Comparison of ENCODE assay signal across 10 mouse cellular contexts in the genomic region with DNA sequence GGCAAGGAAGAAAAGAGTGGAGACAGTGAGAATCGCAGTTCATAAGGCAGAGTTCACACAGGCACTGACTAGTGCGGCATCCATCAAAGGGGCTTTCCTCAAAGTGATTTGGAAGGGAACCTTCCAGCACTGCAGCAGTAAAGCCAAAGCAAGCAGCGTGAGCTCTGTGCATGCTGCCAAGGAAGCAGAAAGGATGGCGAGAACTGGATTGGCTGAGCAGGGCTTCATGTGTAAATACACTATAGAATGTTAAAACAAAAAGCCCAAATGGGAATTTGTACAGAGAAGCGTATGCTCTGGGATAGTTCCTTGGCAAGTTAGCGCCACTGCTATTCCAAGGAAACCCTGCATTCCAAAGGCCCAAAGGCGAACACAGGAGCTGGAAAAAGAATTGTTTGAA.
DNase-seq lines count a peak whose midpoint lies in the region; ATAC-seq and TF ChIP-seq lines count a peak whose summit lies in the region.
"Had no signal": no experiment of that assay in that cellular context is flagged by ENCODE, and none has a peak within 500 bp of the region (broad histone marks: within the 10 kb centered on the region; RNA-seq: fewer than 3 reads in every experiment).

No protein-coding gene starts in this region.

- H3K4me2 ChIP-seq in hindbrain, embryonic 14.5 days (replicated peaks) = no peak overlapping the region
- no peak overlapping the region for H3K4me2 ChIP-seq in hindbrain, embryonic 12.5 days (replicated peaks)
- no peak overlapping the region for H3K4me2 ChIP-seq in forebrain, postnatal 0 days (ENCODE audit: low read depth)
- H3K4me2 ChIP-seq in midbrain, embryonic 16.5 days (ENCODE audit: low read length) = no peak overlapping the region
- H3K4me2 ChIP-seq: liver, embryonic 13.5 days had no signal

- no peak for TF ChIP-seq CTCF in lung, adult 2 months (IDR thresholded peaks at IDR 0.05; ENCODE audit: insufficient read depth, low read length)
- TF ChIP-seq CTCF in forebrain, postnatal 0 days (IDR thresholded peaks at IDR 0.05; ENCODE audit: low read depth) = no peak

- H3K4me1 ChIP-seq in hindbrain, embryonic 14.5 days (replicated peaks; ENCODE audit: control insufficient read depth, insufficient read depth, low read length) = no peaks in the 10 kb centered on the region
- H3K4me1 ChIP-seq in hindbrain, embryonic 12.5 days = no peaks in the 10 kb centered on the region
- no peaks in the 10 kb centered on the region; the same call in 1 of the 2 replicates for H3K4me1 ChIP-seq in lung, adult 2 months (ENCODE audit: control insufficient read depth, insufficient read depth, low read length)
- H3K4me1 ChIP-seq in forebrain, postnatal 0 days (ENCODE audit: insufficient read depth) = peaks cover 3% of the 10 kb centered on the region; the same call in 1 of the 2 replicates
- 0 out of 2 replicates have a peak, but pooled peaks cover 2% of the 10 kb centered on the region for H3K4me1 ChIP-seq in midbrain, embryonic 16.5 days (ENCODE audit: control insufficient read depth, insufficient read depth, low read length)
- H3K4me1 ChIP-seq: liver, embryonic 13.5 days had no signal

- no peaks in the 10 kb centered on the region for H3K9me3 ChIP-seq in hindbrain, embryonic 14.5 days (ENCODE audit: control insufficient read depth, low read length)
- H3K9me3 ChIP-seq in hindbrain, embryonic 12.5 days (replicated peaks) = no peaks in the 10 kb centered on the region
- H3K9me3 ChIP-seq in forebrain, postnatal 0 days (ENCODE audit: low read length) = no peaks in the 10 kb centered on the region
- no peaks in the 10 kb centered on the region for H3K9me3 ChIP-seq in midbrain, embryonic 16.5 days (replicated peaks; ENCODE audit: control insufficient read depth, low read length, poor library complexity, severe bottlenecking)
- H3K9me3 ChIP-seq: liver, embryonic 13.5 days had no signal

- no peak overlapping the region for H3K4me3 ChIP-seq in hindbrain, embryonic 14.5 days (replicated peaks; ENCODE audit: low read length)
- H3K4me3 ChIP-seq in hindbrain, embryonic 12.5 days = no peak overlapping the region
- no peak overlapping the region for H3K4me3 ChIP-seq in lung, adult 2 months (replicated peaks; ENCODE audit: extremely low read depth, low read depth, low read length)
- H3K4me3 ChIP-seq in forebrain, postnatal 0 days (ENCODE audit: low read depth, low read length) = no peak overlapping the region
- no peak overlapping the region for H3K4me3 ChIP-seq in midbrain, embryonic 16.5 days (ENCODE audit: low read depth, low read length)
- H3K4me3 ChIP-seq: liver, embryonic 13.5 days had no signal

- no peaks in the 10 kb centered on the region for H3K27me3 ChIP-seq in hindbrain, embryonic 14.5 days (ENCODE audit: control insufficient read depth, insufficient read depth, low read length)
- no peaks in the 10 kb centered on the region for H3K27me3 ChIP-seq in hindbrain, embryonic 12.5 days
- H3K27me3 ChIP-seq in forebrain, postnatal 0 days (ENCODE audit: insufficient read depth, low read length) = no peaks in the 10 kb centered on the region
- H3K27me3 ChIP-seq in midbrain, embryonic 16.5 days (ENCODE audit: control insufficient read depth, insufficient read depth, low read depth, low read length) = no peaks in the 10 kb centered on the region
- H3K27me3 ChIP-seq: liver, embryonic 13.5 days had no signal

- WGBS in hindbrain, embryonic 14.5 days = 59% methylated on average over 7 of the region's 7 CpGs
- 68% methylated on average over 7 of the region's 7 CpGs for WGBS in hindbrain, embryonic 12.5 days
- 52% methylated on average over 7 of the region's 7 CpGs for WGBS in lung, adult 2 months
- 22% methylated on average over 7 of the region's 7 CpGs for WGBS in forebrain, postnatal 0 days
- 61% methylated on average over 7 of the region's 7 CpGs for WGBS in midbrain, embryonic 16.5 days

- no peak overlapping the region for H3K27ac ChIP-seq in hindbrain, embryonic 14.5 days
- H3K27ac ChIP-seq in hindbrain, embryonic 12.5 days = no peak overlapping the region
- H3K27ac ChIP-seq in forebrain, postnatal 0 days (ENCODE audit: low read depth, low read length) = 0 out of 2 replicates have a peak overlapping the region, but pooled peaks have one; percentile 9
- no peak overlapping the region for H3K27ac ChIP-seq in midbrain, embryonic 16.5 days (ENCODE audit: low read length)
- H3K27ac ChIP-seq: liver, embryonic 13.5 days had no signal

- H3K36me3 ChIP-seq in hindbrain, embryonic 14.5 days (replicated peaks; ENCODE audit: control insufficient read depth, insufficient read depth) = no peaks in the 10 kb centered on the region
- no peaks in the 10 kb centered on the region for H3K36me3 ChIP-seq in hindbrain, embryonic 12.5 days
- H3K36me3 ChIP-seq in forebrain, postnatal 0 days (ENCODE audit: insufficient read depth) = no peaks in the 10 kb centered on the region
- no peaks in the 10 kb centered on the region for H3K36me3 ChIP-seq in midbrain, embryonic 16.5 days (ENCODE audit: control insufficient read depth, insufficient read depth, low read length)
- H3K36me3 ChIP-seq: liver, embryonic 13.5 days had no signal

- DNase-seq in hindbrain, embryonic 14.5 days (ENCODE audit: low spot score) = peak; percentile 31
- peak; percentile 7 for DNase-seq in lung, postnatal 10 days
- no peak for DNase-seq in lung, adult 2 months
- peak; percentile 82 for DNase-seq in forebrain, postnatal 0 days
- DNase-seq in retina, postnatal 1 day = no peak
- DNase-seq: adrenal gland, postnatal 36 days; liver, embryonic 13.5 days; thymus, postnatal 25 days had no signal

- H3K9ac ChIP-seq in hindbrain, embryonic 14.5 days = no peak overlapping the region
- H3K9ac ChIP-seq in hindbrain, embryonic 12.5 days = no peak overlapping the region
- H3K9ac ChIP-seq in forebrain, postnatal 0 days = no peak overlapping the region
- no peak overlapping the region for H3K9ac ChIP-seq in midbrain, embryonic 16.5 days (ENCODE audit: low read depth, low read length)
- H3K9ac ChIP-seq: liver, embryonic 13.5 days had no signal

- TF ChIP-seq POLR2A in lung, adult 2 months (IDR thresholded peaks at IDR 0.05; ENCODE audit: borderline replicate concordance, extremely low read depth, low read depth, low read length) = no peak

- peak; percentile 88; the same call in 1 of the 2 replicates for ATAC-seq in hindbrain, embryonic 14.5 days (ENCODE audit: low FRiP score)
- no peak for ATAC-seq in hindbrain, embryonic 12.5 days (ENCODE audit: low FRiP score)
- ATAC-seq in forebrain, postnatal 0 days = peak; percentile 98
- peak; percentile 91 for ATAC-seq in midbrain, embryonic 16.5 days

Comparison
In these comparisons a context has a peak if more than half of its experiments do, and no peak if none do; other contexts are left out.
1. DNase-seq: peak in hindbrain, embryonic 14.5 days (single experiment), lung, postnatal 10 days (single experiment) and forebrain, postnatal 0 days (single experiment); none in lung, adult 2 months (single experiment) and retina, postnatal 1 day (single experiment).